Mouse (Mus musculus) C2C12 (cell line): ENCODE data around the gene Rflna. TPM values are rescaled to one million over a fixed set of nuclear protein-coding genes. Genes with fewer than 3 reads are reported as not detected.

Experiments
- H3K27me3 ChIP-seq: one replicate; pipeline ENCODE4 v1.6.1; 2011; ENCODE audit not compliant: control insufficient read depth, insufficient read depth, insufficient read length
- H3K36me3 ChIP-seq: one replicate; pipeline ENCODE4 v1.6.1; 2011; ENCODE audit not compliant: control insufficient read depth, insufficient read depth
- H3K4me3 ChIP-seq: one replicate; pipeline ENCODE4 v1.5.1; 2011; ENCODE audit warnings: mild to moderate bottlenecking, control low read depth; ENCODE audit not compliant: poor library complexity, insufficient read depth, severe bottlenecking
- H3K79me2 ChIP-seq: one replicate; pipeline ENCODE4 v1.6.1; 2011; ENCODE audit not compliant: control insufficient read depth, insufficient read depth
- H3K79me3 ChIP-seq: one replicate; pipeline ENCODE4 v1.6.1; 2011; ENCODE audit warnings: low read depth, control low read depth
- H3ac ChIP-seq: one replicate; pipeline ENCODE3; 2011; ENCODE audit warnings: low read depth; ENCODE audit not compliant: control insufficient read depth, insufficient read length
- CEBPB ChIP-seq: IDR thresholded peaks from one replicate; pipeline ENCODE4 v1.6.1; 2011; ENCODE audit warnings: low read depth, mild to moderate bottlenecking, control low read depth, moderate library complexity
- CTCF ChIP-seq: IDR thresholded peaks from one replicate; pipeline ENCODE4 v1.5.1; 2011; ENCODE audit not compliant: control insufficient read depth, insufficient read depth, insufficient read length
- FOSL1 ChIP-seq: IDR thresholded peaks from one replicate; pipeline ENCODE4 v1.8.0; 2011; ENCODE audit warnings: mild to moderate bottlenecking, low read length; ENCODE audit not compliant: poor library complexity, insufficient read depth, severe bottlenecking
- MAX ChIP-seq: IDR thresholded peaks from one replicate; pipeline ENCODE4 v1.6.1; 2011; ENCODE audit warnings: mild to moderate bottlenecking, control low read depth
- MYOD1 ChIP-seq: IDR thresholded peaks from one replicate; pipeline ENCODE4 v1.6.1; 2011; ENCODE audit warnings: low read depth; ENCODE audit not compliant: control insufficient read depth, insufficient read length
- MYOG ChIP-seq: IDR thresholded peaks from one replicate; pipeline ENCODE4 v1.6.1; 2011; ENCODE audit not compliant: control insufficient read depth, insufficient read length; ENCODE audit errors: extremely low read depth
- USF1 ChIP-seq: IDR thresholded peaks from one replicate; pipeline ENCODE4 v1.6.1; 2011; ENCODE audit warnings: low read depth, mild to moderate bottlenecking, control low read depth, moderate library complexity
- polyA plus RNA-seq: library from polyadenylated mRNA; unstranded; fragments of >200 nt; fragmentation: generic; extraction: Trizol; gene quantifications from one replicate; pipeline ENCODE4 v1.2.1, GENCODE M21; 2012; ENCODE audit warnings: missing spikeins

Rflna gene
- polyA plus RNA-seq, 1 experiment: 0.19 TPM

DNA sequence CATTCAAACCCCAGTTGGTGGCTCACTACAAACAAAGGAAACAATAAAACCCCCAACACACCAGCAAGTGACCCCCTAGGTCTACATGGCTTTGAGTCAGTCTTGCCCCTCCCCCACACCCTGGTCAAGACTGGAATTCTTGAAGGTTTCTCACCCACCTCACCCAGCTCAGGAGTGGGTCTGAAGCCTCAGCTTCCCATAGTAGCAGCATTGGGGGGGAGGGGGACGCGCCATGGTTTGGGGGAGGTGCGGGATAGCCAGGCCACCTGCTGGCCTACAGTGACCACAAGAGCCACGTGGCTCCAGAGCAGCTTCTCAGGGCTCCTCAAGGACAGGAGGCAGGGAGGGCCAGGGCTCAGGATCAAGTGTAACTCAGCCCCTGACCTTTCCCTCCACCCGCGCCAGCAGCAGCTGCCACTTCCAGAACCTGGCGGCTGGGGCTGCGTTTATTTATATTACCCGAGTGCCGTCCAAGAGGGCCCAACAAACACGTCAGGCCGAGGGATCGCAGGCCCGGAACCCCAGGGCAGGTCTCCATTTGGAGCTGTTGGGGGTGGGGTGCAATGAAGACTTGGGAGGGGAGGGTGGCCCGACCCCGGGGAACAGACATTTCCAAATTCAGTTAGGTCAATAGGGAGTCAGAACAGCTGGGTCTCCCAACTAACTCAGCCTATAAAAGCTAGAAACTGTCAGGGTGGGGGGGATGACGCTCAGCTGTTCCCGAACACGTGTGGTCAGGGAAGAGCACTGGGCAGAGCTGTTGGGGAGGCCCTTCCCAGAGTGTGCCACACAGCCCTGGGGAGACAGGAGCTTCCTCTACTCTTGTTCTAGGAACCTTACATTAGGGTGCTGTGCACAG, 53.9 kb downstream of the Rflna start:
- peaks cover 28% of the 10 kb centered on the region for H3K79me3 ChIP-seq
- H3K27me3 ChIP-seq: no peaks in the 10 kb centered on the region
- TF ChIP-seq MYOG (no peak), MYOD1 (peak; percentile 59), MAX (peak; percentile 70), USF1 (peak; percentile 78)
- peaks cover 36% of the 10 kb centered on the region for H3K36me3 ChIP-seq
- H3ac ChIP-seq: peak overlapping the region; percentile 65
- H3K4me3 ChIP-seq: peak overlapping the region; percentile 14
- H3K79me2 ChIP-seq: peaks cover 91% of the 10 kb centered on the region

- peak overlapping the region; percentile 65 for H3ac ChIP-seq
- peak overlapping the region; percentile 26 for H3K4me3 ChIP-seq
- peaks cover 36% of the 10 kb centered on the region for H3K36me3 ChIP-seq
- TF ChIP-seq CTCF: no peak
- TF ChIP-seq FOSL1: no peak
- no peak for TF ChIP-seq USF1
- TF ChIP-seq CEBPB: no peak
- no peak for TF ChIP-seq MAX
- TF ChIP-seq MYOG: no peak
- TF ChIP-seq MYOD1: no peak
- H3K79me3 ChIP-seq: peaks cover 27% of the 10 kb centered on the region
- no peaks in the 10 kb centered on the region for H3K27me3 ChIP-seq
- H3K79me2 ChIP-seq: peaks cover 92% of the 10 kb centered on the region
Measured at GRCm38 (mm10) chr5:125057555-125058266, 54.7 kb downstream of the Rflna start.

GRCm38 (mm10) chr5:125058267-125058668, 55.2 kb downstream of the Rflna start:
- Histone ChIP-seq H3K79me2 (peaks cover 91% of the 10 kb centered on the region), H3K4me3 (peak overlapping the region; percentile 26), H3ac (peak overlapping the region; percentile 65), H3K36me3 (peaks cover 36% of the 10 kb centered on the region), H3K79me3 (peaks cover 27% of the 10 kb centered on the region), H3K27me3 (no peaks in the 10 kb centered on the region)
- TF ChIP-seq MAX (no peak), CTCF (no peak), USF1 (no peak), MYOD1 (no peak), CEBPB (no peak), FOSL1 (no peak), MYOG (no peak)

Other genes starting within 250 kb of the Rflna start
- gene Ccdc92, start 140.8 kb upstream of the Rflna start, polyA plus RNA-seq: 12.2 TPM
- gene Zfp664, start 140.5 kb upstream of the Rflna start, polyA plus RNA-seq: 25.9 TPM
- 91.1 TPM for gene Ncor2, start 176.0 kb downstream of the Rflna start, polyA plus RNA-seq